10 mouse cellular contexts compared by ENCODE assay signal in the genomic region with DNA sequence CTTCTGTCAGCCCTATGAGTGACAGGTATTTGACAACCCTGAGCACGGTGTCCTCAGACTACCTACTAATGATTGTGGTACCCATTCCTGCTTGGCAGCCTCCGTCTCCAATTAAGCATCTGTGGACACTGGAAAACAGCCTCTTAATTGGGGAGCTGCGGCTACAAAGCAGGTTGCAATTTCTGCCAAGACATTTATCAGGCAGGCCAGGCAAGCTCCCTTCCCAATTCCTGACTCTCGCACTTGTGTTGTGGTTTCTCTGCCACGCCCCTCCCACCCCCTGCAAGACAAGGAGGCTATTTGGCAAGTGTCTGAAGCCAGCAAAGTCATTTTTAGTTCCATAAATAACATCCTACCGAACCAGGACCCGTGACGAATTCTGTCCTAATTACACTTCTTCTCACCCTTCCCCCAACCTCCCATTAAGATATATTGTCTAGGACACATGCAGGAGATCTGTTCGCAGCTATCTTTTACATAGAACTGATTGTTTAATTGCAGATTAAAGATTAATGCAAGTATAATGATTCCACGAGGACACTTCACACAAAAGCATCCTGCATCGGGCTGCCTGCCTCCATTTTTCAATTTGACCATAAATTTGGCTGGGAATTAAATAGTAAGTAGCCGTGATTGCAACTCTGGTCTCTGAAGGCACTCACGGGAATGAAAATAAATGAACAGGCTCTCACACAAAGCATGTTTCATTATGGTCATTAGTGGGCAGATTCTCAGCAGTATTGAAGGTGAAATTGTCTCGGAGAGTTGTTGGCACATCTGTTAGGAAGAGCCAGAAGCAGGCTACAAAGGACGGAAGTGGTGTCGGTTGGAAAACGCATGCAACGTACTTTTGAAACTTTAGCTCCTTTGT.
DNase-seq lines count a peak whose midpoint lies in the region; ATAC-seq and TF ChIP-seq lines count a peak whose summit lies in the region.
"Had no signal": no experiment of that assay in that cellular context is flagged by ENCODE, and none has a peak within 500 bp of the region (broad histone marks: within the 10 kb centered on the region; RNA-seq: fewer than 3 reads in every experiment).

No protein-coding gene starts in this region.

- WGBS in hindbrain, embryonic 11.5 days: 69% methylated on average over 18 of the region's 18 CpGs
- 82% methylated on average over 18 of the region's 18 CpGs for WGBS in hindbrain, embryonic 10.5 days
- WGBS in hindbrain, postnatal 0 days: 34% methylated on average over 18 of the region's 18 CpGs

- H3K4me1 ChIP-seq in hindbrain, embryonic 11.5 days (replicated peaks; ENCODE audit: control insufficient read depth, insufficient read depth, low read length): no peaks in the 10 kb centered on the region
- H3K4me1 ChIP-seq in hindbrain, embryonic 10.5 days (replicated peaks): no peaks in the 10 kb centered on the region
- no peaks in the 10 kb centered on the region for H3K4me1 ChIP-seq in hindbrain, postnatal 0 days (ENCODE audit: insufficient read depth, low read length)
- H3K4me1 ChIP-seq: limb, embryonic 13.5 days had no signal

- no peak overlapping the region for H3K4me3 ChIP-seq in hindbrain, embryonic 11.5 days (ENCODE audit: low read depth, low read length)
- no peak overlapping the region for H3K4me3 ChIP-seq in hindbrain, embryonic 10.5 days
- H3K4me3 ChIP-seq in hindbrain, postnatal 0 days (ENCODE audit: low read length): no peak overlapping the region
- H3K4me3 ChIP-seq: limb, embryonic 13.5 days had no signal

- no peaks in the 10 kb centered on the region for H3K9me3 ChIP-seq in hindbrain, embryonic 11.5 days (ENCODE audit: control insufficient read depth, low read length)
- no peaks in the 10 kb centered on the region for H3K9me3 ChIP-seq in hindbrain, embryonic 10.5 days
- H3K9me3 ChIP-seq in hindbrain, postnatal 0 days (ENCODE audit: low read length): no peaks in the 10 kb centered on the region
- H3K9me3 ChIP-seq: limb, embryonic 13.5 days had no signal

- no peak overlapping the region for H3K9ac ChIP-seq in hindbrain, embryonic 11.5 days (ENCODE audit: low read depth, low read length)
- no peak overlapping the region for H3K9ac ChIP-seq in hindbrain, postnatal 0 days (replicated peaks; ENCODE audit: low read length)
- H3K9ac ChIP-seq: limb, embryonic 13.5 days had no signal

- no peaks in the 10 kb centered on the region for H3K36me3 ChIP-seq in hindbrain, embryonic 11.5 days (ENCODE audit: control insufficient read depth, insufficient read depth, low read length)
- no peaks in the 10 kb centered on the region for H3K36me3 ChIP-seq in hindbrain, embryonic 10.5 days
- H3K36me3 ChIP-seq in hindbrain, postnatal 0 days (ENCODE audit: insufficient read depth, low read length): no peaks in the 10 kb centered on the region
- H3K36me3 ChIP-seq: limb, embryonic 13.5 days had no signal

- no peak for TF ChIP-seq CTCF in hindbrain, postnatal 0 days (IDR thresholded peaks at IDR 0.05; ENCODE audit: low read depth)

- no peak for DNase-seq in hindbrain, embryonic 11.5 days (ENCODE audit: low spot score)
- DNase-seq in hindbrain, embryonic 10.5 days (ENCODE audit: low spot score): no peak
- peak; percentile 49 to 67 for DNase-seq in right cerebral cortex, postnatal 10 days (ENCODE audit: low spot score in 2 of 2)
- DNase-seq in right cerebral cortex, postnatal 4 days: no peak
- DNase-seq in hindbrain, postnatal 0 days (ENCODE audit: low spot score): peak; percentile 48
- peak; percentile 59 for DNase-seq in retina, postnatal 1 day
- no peak for DNase-seq in thymus, adult 18-20 months
- DNase-seq in adrenal gland, adult 2 months: no peak
- DNase-seq: lung, postnatal 14 days had no signal

- ATAC-seq in hindbrain, embryonic 11.5 days (ENCODE audit: low FRiP score): peak; percentile 59
- ATAC-seq in hindbrain, postnatal 0 days: no peak

- H3K27ac ChIP-seq in hindbrain, embryonic 11.5 days (ENCODE audit: low read depth, low read length): no peak overlapping the region
- no peak overlapping the region for H3K27ac ChIP-seq in hindbrain, embryonic 10.5 days
- H3K27ac ChIP-seq in hindbrain, postnatal 0 days: no peak overlapping the region
- H3K27ac ChIP-seq: limb, embryonic 13.5 days had no signal

- no peak overlapping the region for H3K4me2 ChIP-seq in hindbrain, embryonic 11.5 days (replicated peaks; ENCODE audit: low read depth, low read length)
- peak overlapping the region; percentile 26 for H3K4me2 ChIP-seq in hindbrain, postnatal 0 days (ENCODE audit: low read depth, low read length)
- H3K4me2 ChIP-seq: limb, embryonic 13.5 days had no signal

- no peaks in the 10 kb centered on the region for H3K27me3 ChIP-seq in hindbrain, embryonic 11.5 days (ENCODE audit: control insufficient read depth, insufficient read depth, low read length)
- no peaks in the 10 kb centered on the region for H3K27me3 ChIP-seq in hindbrain, embryonic 10.5 days (ENCODE audit: insufficient read depth, poor library complexity, severe bottlenecking)
- no peaks in the 10 kb centered on the region for H3K27me3 ChIP-seq in hindbrain, postnatal 0 days (ENCODE audit: insufficient read depth, low read length)
- H3K27me3 ChIP-seq: limb, embryonic 13.5 days had no signal

Comparison
In these comparisons a context has a peak if more than half of its experiments do, and no peak if none do; other contexts are left out.
1. DNase-seq: peak in right cerebral cortex, postnatal 10 days (2 of 2), hindbrain, postnatal 0 days (single experiment) and retina, postnatal 1 day (single experiment); none in hindbrain, embryonic 11.5 days (single experiment), hindbrain, embryonic 10.5 days (single experiment), right cerebral cortex, postnatal 4 days (single experiment), thymus, adult 18-20 months (0 of 2) and adrenal gland, adult 2 months (single experiment).